Mouse (Mus musculus) erythroblast, embryonic 14.5 days (primary cell): Measurements from ENCODE around the gene Mettl7a1. TPM values are rescaled to one million over a fixed set of nuclear protein-coding genes. Genes with fewer than 3 reads are reported as not detected.
"Not testable (repeated sequence)": the region's sequence is repeated elsewhere in the genome, so short reads cannot be mapped to it uniquely, and the experiment has no call there.

Experiments
- H3K27me3 ChIP-seq: 2 replicates; pipeline ENCODE4 v1.6.1; 2012; ENCODE audit warnings: inconsistent platforms; ENCODE audit not compliant: control insufficient read depth
- H3K36me3 ChIP-seq: 2 replicates; pipeline ENCODE4 v1.6.1; 2012; ENCODE audit warnings: mild to moderate bottlenecking, inconsistent platforms; ENCODE audit not compliant: control insufficient read depth
- H3K4me1 ChIP-seq: 2 replicates; pipeline ENCODE4 v1.6.1; 2012; ENCODE audit warnings: inconsistent platforms; ENCODE audit not compliant: control insufficient read depth
- H3K4me3 ChIP-seq: replicated peaks from 2 replicates; pipeline ENCODE3; 2012; ENCODE audit warnings: moderate library complexity, mild to moderate bottlenecking, inconsistent platforms
- H3K9me3 ChIP-seq: 2 replicates; pipeline ENCODE4 v1.6.1; 2012; ENCODE audit warnings: low read length, inconsistent platforms, mixed read lengths; ENCODE audit not compliant: control insufficient read depth
- GATA1 ChIP-seq: IDR thresholded peaks from 2 replicates; pipeline ENCODE4 v1.6.1; 2012; ENCODE audit warnings: low read length, inconsistent platforms, mixed read lengths
- TAL1 ChIP-seq: IDR thresholded peaks from 3 replicates; pipeline ENCODE4 v1.6.1; 2012; ENCODE audit warnings: low read length, inconsistent platforms, mixed read lengths
- polyA plus RNA-seq: library from polyadenylated mRNA; stranded (reverse); fragments of >175 nt; gene quantifications from 2 replicates; pipeline ENCODE4 v1.2.3, GENCODE M21; 2012

Mettl7a1 gene
- polyA plus RNA-seq, 1 experiment = 12.9 TPM

GRCm38 (mm10) chr15:100375066-100375465, 71.1 kb downstream of the Mettl7a1 start:
- no peaks in the 10 kb centered on the region; the same call in 1 of the 2 replicates for H3K9me3 ChIP-seq
- TF ChIP-seq GATA1 = no peak
- TF ChIP-seq TAL1 = no peak

DNA sequence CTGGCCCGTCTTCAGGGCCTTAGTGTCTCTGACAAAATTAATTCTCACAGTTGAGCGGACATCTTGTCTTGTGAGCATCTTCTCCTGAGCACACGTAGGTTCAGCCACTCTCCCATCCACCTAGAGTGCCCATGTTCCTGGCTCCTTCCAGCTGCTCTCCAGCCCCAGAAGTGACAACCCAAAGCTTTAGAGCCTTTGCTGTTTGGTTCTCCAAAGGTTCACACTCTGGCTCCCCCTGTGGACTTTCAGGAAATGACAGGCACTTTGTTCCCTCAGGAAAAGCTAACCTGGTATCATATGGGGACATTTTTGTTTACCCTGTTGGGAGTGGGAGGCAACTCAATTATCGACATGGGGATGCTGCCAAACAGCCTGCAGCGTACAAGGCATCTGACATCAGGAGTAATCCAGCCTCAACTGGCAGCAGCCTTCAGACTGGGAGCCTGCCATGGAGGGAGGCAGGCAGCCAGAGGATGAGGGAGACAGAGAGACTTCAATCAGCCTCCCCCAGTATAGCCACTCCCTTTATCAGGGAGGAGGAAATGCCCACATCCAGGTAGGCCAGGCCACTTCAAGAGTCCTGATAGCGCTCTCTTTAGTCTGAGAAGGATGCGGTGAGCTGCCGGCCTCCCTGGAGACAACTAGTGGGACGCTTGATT, 74.0 kb downstream of the Mettl7a1 start:
- H3K27me3 ChIP-seq, H3K36me3 ChIP-seq, H3K9me3 ChIP-seq, H3K4me3 ChIP-seq, H3K4me1 ChIP-seq: not testable (repeated sequence)

More at GRCm38 (mm10) chr15:100375066-100375465, 71.1 kb downstream of the Mettl7a1 start:
- Histone ChIP-seq H3K27me3 (no peaks in the 10 kb centered on the region), H3K4me1 (peaks cover 2% of the 10 kb centered on the region; the same call in 1 of the 2 replicates), H3K36me3 (no peaks in the 10 kb centered on the region), H3K4me3 (no peak overlapping the region)

Other genes starting within 250 kb of the Mettl7a1 start
- 6.3 and 6.7 TPM in 2 replicates for gene Atf1, start 76.3 kb upstream of the Mettl7a1 start, polyA plus RNA-seq
- not detected in 2 replicates for gene Tmprss12, start 23.3 kb upstream of the Mettl7a1 start, polyA plus RNA-seq
- not detected in 2 replicates for gene Mettl7a3, start 30.8 kb downstream of the Mettl7a1 start, polyA plus RNA-seq
- gene Methig1, start 49.0 kb downstream of the Mettl7a1 start, polyA plus RNA-seq = not detected in 2 replicates
- not detected in 2 replicates for gene Mettl7a2, start 49.1 kb downstream of the Mettl7a1 start, polyA plus RNA-seq
- gene Higd1c, start 60.4 kb downstream of the Mettl7a1 start, polyA plus RNA-seq = not detected in 2 replicates
- gene Gm5475, start 118.0 kb downstream of the Mettl7a1 start, polyA plus RNA-seq = not detected in 2 replicates
- 1.8 and 2.7 TPM in 2 replicates for gene Slc11a2, start 120.9 kb downstream of the Mettl7a1 start, polyA plus RNA-seq
- gene Letmd1, start 164.9 kb downstream of the Mettl7a1 start, polyA plus RNA-seq = 0.62 and 1.0 TPM in 2 replicates
- gene Csrnp2, start 191.3 kb downstream of the Mettl7a1 start, polyA plus RNA-seq = 0.01 TPM in 1 of 2 replicates, not detected in the other
- 0.16 and 0.65 TPM in 2 replicates for gene Tfcp2, start 247.9 kb downstream of the Mettl7a1 start, polyA plus RNA-seq